Mouse (Mus musculus): ENCODE measurements around the gene Btbd35f29. TPM values are rescaled to one million over a fixed set of nuclear protein-coding genes. Genes with fewer than 3 reads are reported as not detected.
"Not testable (repeated sequence)": the region's sequence is repeated elsewhere in the genome, so short reads cannot be mapped to it uniquely, and the experiment has no call there.

The Btbd35f29 gene
- not detected for polyA plus RNA-seq (2017; shearing (Covaris generic))

DNA sequence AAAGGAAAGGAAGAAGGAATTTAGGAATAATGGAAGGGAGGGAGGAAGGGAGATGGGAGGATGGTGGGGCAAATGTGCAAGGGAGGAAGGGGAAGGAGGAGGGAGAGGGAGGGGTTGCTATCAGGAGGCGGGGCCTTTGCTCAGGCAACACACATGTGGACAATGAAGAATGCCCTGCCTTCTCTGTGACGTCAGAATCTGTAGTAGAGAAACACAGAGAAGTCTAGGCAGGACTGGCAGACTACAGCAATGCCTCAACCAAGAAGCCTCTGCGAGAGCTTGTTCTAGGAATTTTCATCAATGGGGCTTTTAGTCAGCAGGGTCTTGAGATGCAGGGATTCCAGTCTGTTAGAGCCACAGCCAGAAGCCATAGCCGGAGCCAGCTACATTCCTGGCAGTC lies at the start of gene Btbd35f29:
TSS of gene Btbd35f29 (plus strand) at position 301 of the 400 bp plus-strand sequence.
- ATAC-seq = not testable (repeated sequence)

DNA sequence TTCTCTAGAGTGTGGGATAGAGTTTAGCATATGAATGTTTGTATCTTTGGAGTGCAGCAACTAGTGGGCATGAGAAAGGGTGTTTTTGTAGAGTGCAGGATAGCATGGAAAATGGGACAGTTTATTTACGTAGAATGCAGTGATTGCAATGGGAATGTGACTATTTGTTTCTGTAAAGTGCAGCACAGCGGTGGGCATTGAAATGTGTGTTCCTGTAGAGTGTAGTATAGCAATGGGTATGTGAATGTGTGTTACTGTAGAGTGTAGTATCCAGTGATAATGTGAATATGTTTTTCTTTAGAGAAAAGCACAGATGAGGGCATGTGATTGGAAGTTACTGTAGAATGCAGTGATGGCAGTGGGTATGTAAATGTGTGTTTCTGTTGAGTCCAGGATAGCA lies 23.9 kb downstream of the Btbd35f29 start:
- ATAC-seq = not testable (repeated sequence)

DNA sequence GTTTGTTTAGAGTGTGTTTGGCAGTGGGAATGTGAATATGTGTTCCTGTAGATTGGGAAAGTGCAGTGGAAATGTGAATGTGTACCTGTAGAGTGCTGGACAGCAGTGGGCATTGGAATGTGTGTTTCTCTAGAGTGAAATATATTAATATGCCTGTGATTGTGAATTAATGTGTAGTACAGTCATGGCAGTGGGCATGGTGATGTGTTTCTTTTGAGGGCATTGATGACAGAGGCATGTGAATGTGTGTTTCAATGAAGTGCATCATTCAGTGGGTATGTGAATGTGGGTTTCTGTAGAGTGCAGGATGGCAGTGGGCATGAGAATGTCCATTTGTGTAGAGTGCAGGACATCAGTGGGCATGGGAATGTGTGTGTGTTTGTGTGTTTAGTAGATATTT lies 27.7 kb downstream of the Btbd35f29 start:
- ATAC-seq = not testable (repeated sequence)

DNA sequence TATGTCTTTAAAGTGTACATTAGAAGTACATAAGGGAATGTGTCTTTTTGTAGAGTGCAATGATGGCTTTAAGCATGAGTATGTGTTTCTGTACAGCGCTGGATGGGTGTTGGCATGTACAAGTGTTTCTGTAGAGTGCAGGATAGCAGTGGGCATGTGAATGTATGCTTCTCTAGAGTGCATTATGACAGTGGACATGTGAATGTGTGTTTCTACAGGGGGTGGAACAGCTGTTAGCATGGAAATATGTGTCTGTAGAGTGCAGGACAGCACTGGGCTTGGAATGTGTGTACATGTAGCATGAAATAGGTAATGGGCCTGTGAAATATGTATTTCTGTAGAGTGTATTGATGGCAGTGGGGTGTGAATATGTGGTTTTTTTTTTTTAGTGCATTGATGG lies 28.4 kb downstream of the Btbd35f29 start:
- ATAC-seq = not testable (repeated sequence)

DNA sequence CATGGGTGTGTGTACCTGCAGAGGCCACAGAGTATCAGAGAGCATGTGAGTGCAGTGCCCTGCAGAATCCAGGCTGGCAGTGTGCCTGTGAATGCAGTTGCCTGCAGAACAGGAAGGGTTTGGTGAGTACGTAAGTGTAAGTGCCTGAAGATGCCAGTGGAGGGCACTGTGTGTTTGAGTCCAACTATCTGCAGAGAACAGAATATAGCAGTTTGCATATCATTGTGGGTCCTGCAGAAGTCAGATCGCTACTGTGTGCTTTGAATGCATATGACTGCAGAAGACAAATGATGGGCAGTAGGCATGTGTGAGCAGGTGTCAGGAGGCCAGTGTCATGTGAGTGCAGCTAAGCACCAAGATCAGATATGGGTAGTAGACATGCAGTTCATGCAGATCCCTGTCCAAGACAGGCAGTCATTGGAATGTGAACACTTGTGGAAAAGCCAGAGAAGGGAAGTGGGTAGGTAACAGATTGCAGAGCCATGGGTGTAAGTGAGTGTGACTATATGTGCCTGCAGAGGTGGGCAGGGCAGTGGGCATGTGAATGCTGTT lies 41.1 kb downstream of the Btbd35f29 start:
- ATAC-seq = not testable (repeated sequence)

DNA sequence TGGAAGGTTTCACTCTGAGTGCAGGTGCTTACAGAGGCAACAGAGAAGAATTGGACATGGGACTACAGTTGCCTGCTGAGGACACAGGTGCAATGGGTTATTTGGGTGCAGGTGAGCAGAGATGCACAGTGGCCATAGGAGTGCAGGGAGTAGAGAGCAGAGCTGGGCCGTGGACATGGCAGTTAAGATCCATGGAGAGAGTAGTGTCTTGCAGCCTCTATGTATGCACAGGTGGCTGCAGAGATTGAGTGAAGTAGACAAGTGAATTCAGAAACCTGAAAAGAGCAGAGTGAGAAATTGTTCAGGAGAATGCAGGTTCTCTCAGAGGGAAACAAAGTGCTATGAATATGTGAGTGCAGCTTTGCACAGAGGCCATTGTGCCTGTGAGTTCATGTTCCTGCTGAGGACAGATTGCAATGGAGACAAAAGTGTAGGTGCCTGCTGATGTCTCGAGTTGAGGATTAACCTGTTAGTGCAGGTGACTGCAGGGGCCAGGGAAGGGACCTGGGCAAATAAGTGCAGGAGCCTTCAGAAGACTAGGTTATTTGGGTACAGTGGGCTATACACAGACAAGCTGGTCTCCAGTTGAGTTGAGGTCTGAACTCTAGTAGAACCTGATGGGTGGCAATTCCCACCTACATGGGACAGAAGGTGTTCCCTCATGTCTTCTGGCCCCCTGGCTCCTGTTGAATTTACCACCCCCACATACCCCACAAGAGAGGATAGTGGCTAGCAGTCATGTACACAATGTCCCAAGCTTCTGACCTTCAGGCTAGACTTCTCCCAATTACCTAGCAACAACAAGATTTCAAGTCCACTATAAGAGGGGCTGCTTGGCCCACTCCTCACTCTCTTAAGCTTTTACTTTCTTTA lies 42.2 kb downstream of the Btbd35f29 start:
- ATAC-seq = not testable (repeated sequence)

DNA sequence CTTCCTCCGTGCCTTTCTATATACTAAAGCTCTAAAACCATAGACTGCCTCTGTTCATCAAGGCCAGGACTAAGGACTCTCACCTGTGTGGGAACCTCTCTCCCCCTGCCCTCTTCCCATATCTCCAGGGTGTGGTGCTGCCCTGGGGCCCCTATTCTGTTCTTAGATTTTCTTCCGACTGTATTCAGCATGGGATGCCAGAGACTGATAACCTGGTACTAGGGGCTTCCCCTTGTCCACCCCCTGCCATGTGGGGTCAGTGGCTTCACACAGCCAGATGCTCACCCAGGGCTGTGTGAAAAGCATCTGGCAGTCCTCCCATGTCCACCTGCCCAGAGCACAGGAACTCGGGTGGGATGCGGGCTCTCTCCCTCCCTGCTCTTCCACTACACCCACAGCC lies 43.1 kb downstream of the Btbd35f29 start:
- not testable (repeated sequence) for ATAC-seq

DNA sequence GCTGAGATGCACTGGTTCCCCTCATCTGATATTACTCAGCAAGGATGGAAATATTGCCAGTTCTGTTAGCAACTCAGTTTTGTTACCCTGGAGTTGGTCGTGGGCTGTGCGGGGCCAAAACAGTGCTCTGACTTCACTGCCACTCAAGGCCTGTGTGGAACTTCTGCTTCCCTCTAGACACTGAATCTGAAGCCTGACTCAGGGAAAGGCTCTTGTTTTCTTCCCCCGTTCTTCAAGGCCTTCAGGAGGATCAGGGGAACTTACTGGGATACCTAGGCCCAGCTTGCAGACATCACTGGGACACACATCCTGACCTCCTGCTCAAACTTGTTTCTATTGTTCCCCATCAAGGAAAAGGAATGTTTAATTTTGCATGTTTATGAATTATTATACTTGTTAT lies 45.2 kb downstream of the Btbd35f29 start:
- ATAC-seq = not testable (repeated sequence)

DNA sequence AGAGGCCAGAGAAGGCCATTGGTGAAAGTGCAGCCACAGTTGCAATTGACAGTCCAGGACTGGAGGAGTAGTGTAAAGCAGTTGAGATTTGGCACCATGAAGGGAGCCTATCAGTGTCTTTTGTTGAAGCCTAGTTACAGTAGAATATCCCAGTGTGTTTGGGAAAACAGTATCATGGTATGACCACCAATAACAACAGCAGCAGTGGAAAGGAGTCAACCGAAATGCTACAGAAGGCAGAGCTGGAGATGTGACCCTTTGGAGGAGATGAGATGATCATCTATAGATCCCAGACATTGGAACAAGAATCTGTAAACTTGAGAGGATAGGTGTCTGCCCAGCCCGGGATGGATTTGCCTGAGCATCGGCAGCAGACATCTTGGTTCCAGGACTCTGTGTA lies 47.7 kb downstream of the Btbd35f29 start:
- ATAC-seq = not testable (repeated sequence)

Other genes with a start within 250 kb of the Btbd35f29 start
- gene Spin2f, start 136.2 kb downstream of the Btbd35f29 start, polyA plus RNA-seq (2017; shearing (Covaris generic)) = not detected
- gene Btbd35f26, start 218.8 kb downstream of the Btbd35f29 start, polyA plus RNA-seq (2017; shearing (Covaris generic)) = not detected